Mouse (Mus musculus): ENCODE results near the gene Ubald1.

DNA sequence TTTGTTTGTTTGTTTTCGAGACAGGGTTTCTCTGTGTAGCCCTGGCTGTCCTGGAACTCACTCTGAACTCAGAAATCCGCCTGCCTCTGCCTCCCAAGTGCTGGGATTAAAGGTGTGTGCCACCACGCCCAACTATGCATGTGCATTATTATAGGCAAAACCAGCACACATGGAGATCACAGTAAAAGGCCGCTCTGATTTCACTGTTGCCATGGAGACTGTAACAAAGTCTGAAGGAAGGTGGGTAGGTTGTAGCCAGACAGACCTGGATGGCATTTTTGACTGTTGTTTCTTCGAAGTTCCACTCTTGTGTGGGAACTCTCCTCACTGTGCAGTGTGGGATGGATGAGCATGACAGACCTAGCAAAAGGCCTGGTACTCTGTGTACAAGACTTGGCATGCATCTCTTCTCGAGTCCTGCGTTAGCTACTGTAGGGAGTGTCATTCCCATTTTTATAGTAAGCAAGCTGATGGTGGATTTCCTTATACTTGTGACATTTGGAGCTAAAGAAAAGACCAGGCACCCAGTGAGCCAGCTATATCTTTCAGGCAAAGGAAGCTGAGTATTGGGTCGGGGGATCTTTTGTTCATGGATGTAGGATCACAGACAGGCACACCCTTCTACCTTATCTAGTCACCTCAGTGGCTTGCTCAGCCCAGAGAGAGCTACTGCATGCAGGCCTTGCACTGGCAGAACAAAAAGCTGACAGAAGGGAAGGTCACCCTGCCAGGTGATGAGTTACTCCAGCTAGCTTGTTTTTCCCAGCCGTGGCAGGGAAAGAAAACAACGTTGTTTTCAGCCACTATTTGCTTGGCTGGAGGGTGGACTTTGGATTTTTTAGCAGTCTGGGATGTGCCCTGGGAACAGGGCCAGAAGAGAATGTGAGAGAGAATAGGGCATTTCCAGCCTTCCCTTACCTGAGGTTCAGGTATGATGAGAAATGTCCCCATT lies 1.6 kb upstream of the Ubald1 start:
- TF ChIP-seq CTCF (IDR thresholded peaks at IDR 0.05; ENCODE audit: low read depth) (no peak), EP300 (IDR thresholded peaks at IDR 0.05; ENCODE audit: low read depth) (no peak)

Measured in heart, postnatal 0 days (tissue).